Mouse (Mus musculus) ovary, postnatal 10 days (tissue): ENCODE measurements around the gene Socs4.

Source experiments
- DNase-seq: peaks from one replicate; pipeline ENCODE4 v3.0.0; 2022; ENCODE audit warnings: low spot score

Socs4 gene

GRCm38 (mm10) chr14:47276637-47277393 is at the start of gene Socs4, which contains the start of gene Wdhd1:
Gene Socs4, plus strand, starts transcription at chr14:47276931.
Gene Wdhd1, minus strand, starts transcription at chr14:47276857.
- peak; percentile 94 for DNase-seq

GRCm38 (mm10) chr14:47229796-47230376 is 46.8 kb upstream of the Socs4 start:
- DNase-seq: no peak

DNA sequence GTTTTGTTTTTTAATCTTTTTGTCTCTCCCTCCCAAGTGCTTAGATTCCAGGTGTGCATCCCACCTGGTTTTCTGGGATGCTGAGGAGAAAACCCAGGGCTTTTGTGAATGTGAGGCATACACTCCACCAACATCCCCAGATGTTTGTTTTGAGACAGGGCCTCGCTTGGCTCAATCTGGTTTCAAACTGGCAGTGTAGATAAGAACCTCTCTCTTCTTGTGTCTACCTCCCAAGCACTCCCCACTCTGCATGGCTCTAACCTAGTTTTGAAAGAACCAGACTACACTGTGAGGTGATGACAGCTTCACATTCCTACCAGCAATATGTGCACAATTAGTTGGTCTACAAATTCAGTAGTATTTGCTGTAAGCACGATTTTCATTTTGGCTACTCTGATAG is 43.1 kb upstream of the Socs4 start:
- no peak for DNase-seq

DNA sequence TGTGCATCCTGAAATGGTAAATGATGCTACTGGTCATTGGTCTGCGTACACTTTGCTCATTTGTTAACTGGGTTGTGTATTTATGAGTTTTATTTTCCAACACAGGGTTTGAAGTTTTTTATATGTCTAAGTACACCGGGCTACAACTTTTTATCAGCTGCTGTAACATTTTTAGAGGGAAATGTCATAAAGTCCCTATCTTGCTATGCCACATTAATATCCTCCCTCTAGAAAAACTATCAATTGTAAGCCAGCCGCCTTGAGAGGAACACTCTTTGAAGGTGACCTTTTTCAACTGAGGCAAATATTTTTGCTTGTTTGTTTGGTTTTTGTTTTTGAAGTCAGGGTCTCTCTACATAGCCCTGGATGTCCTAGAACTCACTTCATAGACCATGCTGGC is 42.7 kb upstream of the Socs4 start:
- no peak for DNase-seq

GRCm38 (mm10) chr14:47234526-47235250 is 42.0 kb upstream of the Socs4 start:
- DNase-seq: no peak

DNA sequence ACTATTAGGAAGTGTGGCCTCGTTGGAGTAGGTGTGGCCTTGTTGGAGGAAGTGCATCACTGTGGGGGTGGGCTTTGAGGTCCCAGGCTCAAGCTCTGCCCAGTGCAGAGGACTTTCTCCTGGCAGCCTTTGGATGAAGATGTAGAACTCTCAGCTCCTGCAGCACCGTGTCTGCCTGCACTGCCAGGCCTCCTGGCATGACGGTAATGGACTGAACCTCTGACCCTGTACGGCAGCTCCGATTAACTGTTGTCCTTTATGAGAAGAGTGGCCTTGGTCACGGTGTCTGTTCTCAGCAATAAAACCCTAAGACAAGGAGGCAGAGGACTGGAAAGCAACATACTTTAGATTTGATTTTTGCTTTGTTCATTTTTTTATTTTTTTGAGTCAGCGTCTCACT is 40.2 kb upstream of the Socs4 start:
- no peak for DNase-seq

DNA sequence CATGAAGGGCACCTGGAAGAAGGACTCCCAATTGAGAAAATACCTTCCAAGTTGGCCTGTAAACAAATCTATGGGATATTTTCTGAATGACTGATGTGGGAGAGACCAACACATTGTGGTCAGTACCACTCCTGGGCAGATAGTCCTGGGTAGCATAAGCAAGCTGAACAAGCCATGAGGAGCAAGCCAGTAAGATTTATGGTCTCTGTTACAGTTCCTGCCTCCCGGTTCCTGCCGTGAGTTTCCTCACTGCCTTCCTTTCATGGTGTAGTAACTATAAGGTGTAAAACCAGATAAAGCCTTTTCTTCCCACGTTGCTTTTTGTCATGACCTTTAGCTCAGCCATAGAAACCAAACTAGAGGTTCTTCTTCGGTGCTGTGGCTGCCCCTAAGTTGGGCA is 39.4 kb upstream of the Socs4 start:
- DNase-seq: no peak

GRCm38 (mm10) chr14:47240600-47240999 is 36.1 kb upstream of the Socs4 start:
- DNase-seq: no peak

- no peak for DNase-seq
These were observed 35.7 kb upstream of the Socs4 start for GRCm38 (mm10) chr14:47241046-47241445.

DNA sequence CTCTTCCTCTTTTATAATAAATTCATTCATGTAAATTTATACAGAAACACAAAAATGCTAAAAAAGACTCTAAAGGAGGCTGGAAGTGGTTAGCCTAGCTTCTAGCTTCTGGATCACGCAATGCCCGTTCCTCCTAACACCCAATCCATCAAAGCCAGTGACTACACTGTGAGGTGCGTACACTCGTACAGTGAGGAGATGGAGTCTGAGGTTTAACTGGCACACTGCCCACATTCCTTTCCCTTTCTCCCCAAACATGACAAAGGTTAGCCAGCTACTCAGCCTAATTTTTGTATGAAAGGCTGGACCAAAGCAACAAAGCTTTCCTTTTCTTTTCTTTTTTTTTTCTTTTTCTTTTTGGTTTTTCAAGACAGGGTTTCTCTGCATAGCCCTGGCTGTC is 34.0 kb upstream of the Socs4 start:
- DNase-seq: no peak

DNA sequence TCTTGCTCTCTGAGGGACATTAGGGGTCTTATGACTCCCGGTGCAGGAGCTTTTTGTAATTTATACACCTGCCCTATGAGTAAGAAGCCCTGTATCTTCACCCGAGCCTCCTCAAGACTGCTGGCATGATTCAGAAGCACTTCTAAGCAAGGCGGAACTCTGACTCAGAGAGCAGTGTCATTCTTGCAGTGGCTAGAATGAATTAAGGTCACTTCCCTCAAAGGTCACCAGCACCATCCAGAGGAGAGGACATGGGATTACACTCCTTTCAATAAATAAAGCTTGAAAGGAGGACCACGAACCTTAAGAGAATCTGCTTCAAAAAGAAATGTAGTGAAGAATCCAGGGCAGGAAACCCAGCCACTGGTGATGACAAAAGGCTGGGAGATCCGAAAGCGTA is 26.9 kb upstream of the Socs4 start:
- no peak for DNase-seq

GRCm38 (mm10) chr14:47264866-47265265 is 11.9 kb upstream of the Socs4 start:
- DNase-seq: no peak

- no peak for DNase-seq
These were observed 10.9 kb upstream of the Socs4 start for GRCm38 (mm10) chr14:47265829-47266228.

DNA sequence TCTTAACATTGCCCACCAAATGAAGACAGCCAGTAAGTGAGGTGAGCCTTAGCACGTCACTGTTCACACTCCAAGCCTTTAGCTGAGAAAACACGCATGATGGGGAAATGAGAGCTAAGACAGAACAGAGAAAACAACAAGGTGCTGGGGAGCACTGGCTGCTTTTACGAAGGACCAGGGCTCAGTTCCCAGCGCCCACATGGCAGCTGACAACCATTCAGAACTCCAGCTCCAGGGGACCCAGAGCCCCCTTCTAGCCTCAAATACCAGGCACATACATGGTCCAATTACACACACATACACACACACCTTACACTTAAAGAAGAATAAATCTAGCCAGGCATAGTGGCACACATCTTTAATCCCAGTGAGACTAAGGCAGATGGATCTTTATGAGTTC is 7.7 kb upstream of the Socs4 start:
- DNase-seq: no peak

- no peak for DNase-seq
These were observed 7.0 kb upstream of the Socs4 start for GRCm38 (mm10) chr14:47269706-47270105.

DNA sequence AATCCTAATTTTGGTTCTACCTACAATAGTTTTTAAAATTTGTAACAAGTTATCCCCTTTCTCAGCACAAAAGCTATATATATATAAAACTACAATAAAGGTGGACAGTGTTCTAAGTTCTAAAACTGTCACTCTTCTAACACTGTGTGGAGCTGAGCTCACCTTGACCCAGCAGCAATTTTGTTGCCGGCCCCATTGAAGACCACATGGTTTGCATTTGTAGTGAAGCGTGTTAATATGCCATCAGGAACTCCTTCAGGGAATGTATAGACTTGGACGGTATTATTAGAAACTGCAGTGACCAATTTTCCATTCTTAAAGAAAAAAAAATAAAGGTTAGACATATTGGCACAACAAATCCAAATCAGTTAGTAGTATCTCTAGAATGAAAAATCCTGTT is 3.0 kb upstream of the Socs4 start:
- no peak for DNase-seq

DNA sequence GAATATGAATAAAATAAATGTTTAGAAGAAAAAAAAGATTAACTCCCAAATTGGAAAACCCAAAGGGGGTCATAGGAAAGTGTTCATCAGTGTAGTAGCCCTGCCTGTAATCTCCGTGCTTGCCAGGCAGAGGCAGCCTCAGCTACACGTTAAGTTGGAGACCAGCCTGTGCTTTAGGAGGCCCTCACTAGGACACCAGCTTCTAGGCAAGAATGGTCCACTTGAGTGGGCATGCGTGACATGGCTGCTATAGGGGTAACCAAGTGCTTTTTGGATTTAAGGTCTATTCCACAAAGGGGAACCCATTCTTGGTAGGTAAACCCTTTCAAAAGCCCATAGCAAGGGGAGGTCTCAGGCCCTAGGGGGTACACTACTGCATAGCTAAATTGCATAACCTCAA is 1.3 kb upstream of the Socs4 start:
- no peak for DNase-seq

DNA sequence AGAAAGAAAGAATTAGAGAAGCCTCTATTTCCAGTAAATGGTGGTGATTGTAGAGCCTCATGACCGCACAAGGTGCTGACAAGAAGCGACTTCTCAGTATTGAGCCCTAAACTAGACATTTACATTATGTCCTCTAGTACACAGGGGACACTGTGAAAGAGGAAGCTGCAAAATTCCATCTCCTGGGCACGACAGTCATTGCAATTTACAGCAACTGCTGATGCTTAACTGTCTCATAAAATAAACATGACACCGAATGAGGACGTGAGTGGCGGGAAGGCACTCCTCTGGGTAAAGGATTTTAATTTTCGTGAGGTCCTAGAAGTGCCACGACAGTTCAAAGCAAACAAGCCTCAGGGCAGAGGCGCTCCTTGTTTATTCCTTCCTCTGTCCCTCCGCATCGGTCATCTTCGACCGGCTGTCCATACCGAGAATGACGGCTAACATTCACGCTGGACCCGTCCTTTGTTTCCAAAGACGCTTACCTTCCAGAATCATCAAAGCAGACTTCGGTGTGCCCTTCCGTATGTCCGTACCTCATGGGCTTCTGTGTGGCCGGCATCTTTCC is 611 bp upstream of the Socs4 start:
- DNase-seq: no peak

DNA sequence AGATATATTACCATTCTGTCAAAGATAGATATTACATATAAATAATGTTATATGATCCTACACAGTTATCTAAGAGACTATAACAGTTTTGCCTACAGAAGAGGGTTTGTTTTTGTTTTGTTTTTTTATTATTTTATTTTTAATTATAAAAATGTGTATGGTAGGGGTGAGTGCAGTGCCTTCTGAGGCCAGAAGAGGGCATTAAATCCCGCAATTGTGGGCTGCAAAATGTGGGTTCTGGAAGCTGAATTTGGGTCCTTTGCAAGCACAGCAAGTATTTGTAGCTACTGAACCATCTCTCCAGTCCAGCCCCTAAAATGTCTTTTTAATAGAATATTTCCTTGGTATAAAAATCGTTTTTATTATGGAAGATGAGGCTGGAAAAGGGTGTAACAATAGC is 2.3 kb downstream of the Socs4 start:
- no peak for DNase-seq

DNA sequence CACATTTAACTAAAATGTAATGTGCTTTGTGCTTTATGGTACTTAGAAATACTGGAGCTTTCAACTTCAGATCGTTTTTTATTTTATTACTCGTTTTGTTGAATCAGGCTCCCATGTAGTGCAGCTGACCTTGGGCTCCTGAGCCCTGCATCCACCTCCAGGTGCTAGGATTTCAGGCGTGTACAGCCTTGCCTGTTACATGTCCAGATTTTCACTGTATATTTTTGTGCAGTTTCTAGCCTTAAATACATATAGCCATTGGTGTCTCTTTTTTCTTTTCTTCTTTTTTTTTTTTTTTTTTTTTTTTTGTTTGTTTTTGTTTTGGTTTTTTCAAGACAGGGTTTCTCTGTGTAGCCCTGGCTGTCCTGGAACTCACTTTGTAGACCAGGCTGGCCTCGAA is 4.8 kb downstream of the Socs4 start:
- no peak for DNase-seq

DNA sequence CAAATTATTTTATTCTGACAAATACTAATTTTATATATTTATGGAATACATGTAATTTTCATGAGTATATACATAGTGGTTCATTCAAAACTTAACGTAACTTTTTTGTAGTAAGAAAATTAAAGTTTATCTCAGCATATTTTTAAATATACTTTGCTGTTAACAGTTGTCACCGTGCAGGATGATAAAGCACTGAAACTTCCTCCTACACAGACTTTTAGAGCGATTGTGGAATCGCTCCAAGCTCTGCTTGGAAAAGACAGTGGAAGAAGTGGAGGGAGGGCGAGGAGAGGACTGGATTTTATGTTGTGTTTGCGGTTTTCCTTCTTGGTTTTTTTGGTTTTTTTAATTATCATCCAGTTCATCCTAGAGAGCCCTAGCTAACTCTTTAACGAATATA is 6.8 kb downstream of the Socs4 start:
- DNase-seq: no peak

GRCm38 (mm10) chr14:47285271-47285670 is 8.5 kb downstream of the Socs4 start:
- no peak for DNase-seq

DNA sequence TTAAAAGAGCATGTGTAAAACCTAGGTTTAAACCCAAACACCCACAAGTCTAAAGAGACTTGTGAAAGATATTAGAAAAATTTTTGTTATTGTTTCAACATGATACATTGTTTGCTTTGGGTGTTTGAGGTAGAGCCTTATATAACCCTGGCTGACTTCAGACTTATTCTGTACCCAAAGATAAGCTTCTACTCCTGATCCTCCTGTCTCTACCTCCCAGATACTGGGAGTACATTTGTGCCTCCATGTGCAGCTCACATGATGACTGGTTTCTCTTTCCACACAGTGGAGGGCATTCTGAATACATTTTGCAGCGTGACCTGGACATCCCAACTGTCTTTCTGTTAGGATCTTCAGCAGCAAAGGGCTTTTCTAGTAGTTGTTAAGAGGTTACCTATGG is 9.5 kb downstream of the Socs4 start:
- no peak for DNase-seq
